Mouse (Mus musculus) brain, embryonic 14.5 days (tissue): ENCODE measurements at regions not wholly inside any gene's neighbourhood (a gene's known extent, or its start where the extent isn't known, plus 50 kb on each side); places are given as distances from the start of the nearest gene placed in this dataset.

Experiments
- CTCF ChIP-seq: fragments of 200-500 bp; IDR thresholded peaks from 2 replicates; pipeline ENCODE4 v1.5.1; 2012; ENCODE audit warnings: inconsistent platforms, mild to moderate bottlenecking, moderate library complexity, borderline replicate concordance; ENCODE audit not compliant: insufficient read depth, insufficient read length; ENCODE audit errors: extremely low read depth
- POLR2A ChIP-seq: fragments of 200-500 bp; IDR thresholded peaks from 2 replicates; pipeline ENCODE4 v1.6.1; 2012; ENCODE audit warnings: mild to moderate bottlenecking, inconsistent platforms, borderline replicate concordance; ENCODE audit not compliant: poor library complexity, insufficient read depth, insufficient read length, severe bottlenecking; ENCODE audit errors: extremely low read depth

- TF ChIP-seq CTCF, result no peak
- TF ChIP-seq POLR2A, result no peak
Observed at GRCm38 (mm10) chr16:24340646-24341045, 52.7 kb upstream of the Lpp start.
